Mouse (Mus musculus): ENCODE data around the gene Castor2.

GRCm38 (mm10) chr5:134073512-134074041 lies 25.9 kb upstream of the Castor2 start:
- TF ChIP-seq POLR2A (IDR thresholded peaks at IDR 0.05; ENCODE audit: low read depth, low read length), result no peak
- no peak for TF ChIP-seq CTCF (conservative IDR thresholded peaks at IDR 0.05; ENCODE audit: insufficient read depth, insufficient read length, low read depth, low read length)
